Mouse (Mus musculus) embryonic fibroblast, embryonic 13.5 days (primary cell): ENCODE results near the gene Uba1. TPM values are rescaled to one million over a fixed set of nuclear protein-coding genes. Genes with fewer than 3 reads are reported as not detected.

Experiments
- H3K27ac ChIP-seq: 2 replicates; pipeline ENCODE4 v1.5.1; 2012; ENCODE audit warnings: low read length, control low read depth, inconsistent platforms; ENCODE audit not compliant: insufficient read depth
- H3K4me1 ChIP-seq: 2 replicates; pipeline ENCODE4 v1.6.1; 2011; ENCODE audit warnings: low read length; ENCODE audit not compliant: control insufficient read depth, insufficient read depth
- H3K4me3 ChIP-seq: 2 replicates; pipeline ENCODE4 v1.5.1; 2011; ENCODE audit warnings: mild to moderate bottlenecking, control low read depth, low read length; ENCODE audit not compliant: insufficient read depth
- CTCF ChIP-seq: IDR thresholded peaks from 2 replicates; pipeline ENCODE4 v1.5.1; 2011; ENCODE audit warnings: mild to moderate bottlenecking, control low read depth, low read length, moderate library complexity, borderline replicate concordance; ENCODE audit not compliant: insufficient read depth
- POLR2A ChIP-seq: IDR thresholded peaks from 2 replicates; pipeline ENCODE4 v1.6.1; 2011; ENCODE audit warnings: low read depth, mild to moderate bottlenecking, control low read depth, low read length, moderate library complexity
- polyA plus RNA-seq: library from polyadenylated mRNA; stranded (reverse); fragments of >200 nt; gene quantifications from 2 replicates; pipeline ENCODE4 v1.2.4, GENCODE M21; 2011; ENCODE audit warnings: low read depth; ENCODE audit not compliant: missing spikeins, insufficient read length

Gene Uba1
- polyA plus RNA-seq, 1 experiment: 312 TPM

DNA sequence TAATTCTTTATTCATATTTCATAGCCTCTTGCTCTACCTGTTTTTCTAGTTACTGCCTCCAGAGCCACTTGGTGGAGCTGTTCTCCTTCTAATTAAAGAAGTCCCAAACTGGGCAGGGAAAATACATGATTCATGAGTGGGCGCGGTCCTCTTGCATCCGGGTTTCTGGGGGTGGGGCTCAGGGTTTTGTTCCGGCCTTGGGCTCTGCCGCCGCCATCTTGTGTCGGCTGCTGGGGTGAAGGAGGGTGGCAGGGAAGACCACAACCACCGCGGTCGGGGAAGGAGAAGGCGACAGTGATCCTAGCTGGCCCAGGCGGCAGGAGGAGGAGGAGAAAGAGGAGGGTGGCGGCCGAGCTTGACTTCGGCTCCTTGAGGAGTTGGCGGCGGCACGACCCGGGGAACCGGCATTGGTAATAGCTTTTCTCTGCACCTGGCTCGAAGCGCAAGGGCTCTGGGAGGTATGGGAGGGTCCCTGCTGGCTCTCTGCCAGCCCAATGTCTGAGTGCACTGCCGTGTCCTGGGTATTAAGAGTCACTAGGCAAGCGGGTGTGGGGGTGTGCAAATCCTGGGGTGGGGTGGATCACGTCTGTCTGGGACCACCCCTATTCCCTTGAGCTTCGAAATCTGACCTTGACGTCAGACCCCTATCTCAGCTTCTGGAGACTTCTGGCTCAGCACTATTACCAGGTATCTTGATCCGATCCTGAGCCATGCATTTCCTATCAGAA is 4.8 kb downstream of the Uba1 start:
- TF ChIP-seq CTCF (no peak), POLR2A (peak; percentile 84)
- Histone ChIP-seq H3K4me3 (peak overlapping the region; percentile 100), H3K27ac (peak overlapping the region; percentile 73), H3K4me1 (no peaks in the 10 kb centered on the region)

DNA sequence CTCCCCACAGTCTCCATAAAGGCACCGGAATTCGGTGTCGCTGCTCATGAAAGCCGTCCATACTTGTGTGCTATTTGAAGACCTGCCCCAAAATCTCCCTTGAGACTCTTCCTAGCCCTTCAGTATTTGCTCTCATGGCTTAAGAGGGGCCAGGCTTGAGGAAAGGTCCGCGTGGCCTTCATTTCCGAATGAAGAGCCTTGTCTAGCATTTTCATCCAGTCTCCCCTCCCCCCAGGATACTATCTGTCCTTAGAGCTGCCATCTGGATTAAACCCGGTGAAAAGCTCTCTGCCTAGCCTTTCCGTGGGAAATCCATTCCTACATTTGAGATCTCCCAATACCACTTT is 5.3 kb downstream of the Uba1 start:
- Histone ChIP-seq H3K4me1 (no peaks in the 10 kb centered on the region), H3K4me3 (peak overlapping the region; percentile 100), H3K27ac (peak overlapping the region; percentile 73; the same call in 1 of the 2 replicates)
- TF ChIP-seq CTCF (no peak), POLR2A (no peak)

GRCm38 (mm10) chrX:20687519-20688067 is 29.5 kb downstream of the Uba1 start, which contains the start of gene Cdk16:
Gene Cdk16 (plus strand): TSS chrX:20687954.
- Histone ChIP-seq H3K4me1 (no peaks in the 10 kb centered on the region), H3K27ac (peak within 1 kb of the TSS; percentile 98), H3K4me3 (peak within 1 kb of the TSS; percentile 98)
- TF ChIP-seq CTCF (no peak), POLR2A (peak; percentile 55)

GRCm38 (mm10) chrX:20688068-20688547 is 30.0 kb downstream of the Uba1 start:
- H3K27ac ChIP-seq: peak overlapping the region; percentile 98
- no peaks in the 10 kb centered on the region for H3K4me1 ChIP-seq
- TF ChIP-seq CTCF: no peak
- TF ChIP-seq POLR2A: peak; percentile 54
- H3K4me3 ChIP-seq: peak overlapping the region; percentile 98

DNA sequence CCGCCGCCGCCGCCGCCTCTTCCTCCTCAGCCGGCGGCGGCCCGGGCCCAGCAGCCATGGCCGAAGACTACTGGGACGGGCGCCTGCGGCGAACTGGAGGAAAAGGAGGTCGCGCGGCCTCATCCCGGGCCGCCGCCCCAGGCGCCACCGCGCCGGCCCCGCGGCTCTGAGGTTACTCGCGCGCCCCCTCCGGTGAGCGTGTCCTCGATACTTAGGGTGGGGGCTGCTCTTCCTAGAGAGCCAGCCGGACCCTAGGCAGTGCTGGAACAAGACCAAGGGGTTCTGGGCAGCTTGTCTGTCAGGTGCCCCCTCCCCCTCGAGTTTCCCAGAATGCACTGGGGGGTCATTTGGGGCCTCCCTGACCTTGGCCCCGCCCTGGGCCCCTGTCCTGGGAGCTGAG is 30.5 kb downstream of the Uba1 start:
- no peak; the same call in 1 of the 2 replicates for TF ChIP-seq POLR2A
- TF ChIP-seq CTCF: no peak
- Histone ChIP-seq H3K4me3 (peak overlapping the region; percentile 98), H3K27ac (peak overlapping the region; percentile 77; the same call in 1 of the 2 replicates)

GRCm38 (mm10) chrX:20691566-20691965 is 33.4 kb downstream of the Uba1 start:
- Histone ChIP-seq H3K4me1 (no peaks in the 10 kb centered on the region), H3K4me3 (no peak overlapping the region), H3K27ac (no peak overlapping the region)
- TF ChIP-seq POLR2A (no peak), CTCF (no peak)

More for the DNA sequence above, 30.5 kb downstream of the Uba1 start:
- H3K4me1 ChIP-seq: no peaks in the 10 kb centered on the region

DNA sequence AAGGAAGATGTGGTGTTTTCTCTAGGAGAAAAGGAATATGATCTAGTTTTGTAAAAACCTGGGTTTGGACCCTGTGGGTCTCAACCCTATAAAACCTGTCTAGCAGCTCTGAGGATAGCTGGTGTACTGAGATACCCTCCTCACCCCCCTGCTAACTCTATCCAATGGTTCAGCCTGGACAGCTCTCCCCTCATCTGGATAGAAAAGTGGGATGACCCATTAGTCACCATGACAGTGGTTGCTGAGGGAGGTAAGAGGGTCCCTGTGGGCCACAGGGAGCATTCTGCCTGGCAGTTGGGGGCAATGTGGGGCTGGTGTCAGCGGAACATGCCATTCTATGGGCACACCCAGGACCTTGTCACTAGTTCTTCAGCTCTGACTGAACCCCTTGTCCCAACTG is 34.5 kb downstream of the Uba1 start:
- Histone ChIP-seq H3K4me1 (no peaks in the 10 kb centered on the region), H3K4me3 (no peak overlapping the region), H3K27ac (no peak overlapping the region)
- TF ChIP-seq CTCF (no peak), POLR2A (no peak)

GRCm38 (mm10) chrX:20695842-20696241 is 37.7 kb downstream of the Uba1 start:
- no peak overlapping the region for H3K4me3 ChIP-seq
- TF ChIP-seq CTCF (no peak), POLR2A (no peak)

GRCm38 (mm10) chrX:20703741-20704290 is 45.7 kb downstream of the Uba1 start, which contains the start of gene Usp11:
Gene Usp11 (plus strand): TSS chrX:20703906.
- Histone ChIP-seq H3K4me1 (no peaks in the 10 kb centered on the region), H3K27ac (peak within 1 kb of the TSS; percentile 83), H3K4me3 (peak within 1 kb of the TSS; percentile 58)
- TF ChIP-seq POLR2A (peak; percentile 51), CTCF (no peak)

More at GRCm38 (mm10) chrX:20695842-20696241, 37.7 kb downstream of the Uba1 start:
- H3K27ac ChIP-seq: no peak overlapping the region
- no peaks in the 10 kb centered on the region for H3K4me1 ChIP-seq

DNA sequence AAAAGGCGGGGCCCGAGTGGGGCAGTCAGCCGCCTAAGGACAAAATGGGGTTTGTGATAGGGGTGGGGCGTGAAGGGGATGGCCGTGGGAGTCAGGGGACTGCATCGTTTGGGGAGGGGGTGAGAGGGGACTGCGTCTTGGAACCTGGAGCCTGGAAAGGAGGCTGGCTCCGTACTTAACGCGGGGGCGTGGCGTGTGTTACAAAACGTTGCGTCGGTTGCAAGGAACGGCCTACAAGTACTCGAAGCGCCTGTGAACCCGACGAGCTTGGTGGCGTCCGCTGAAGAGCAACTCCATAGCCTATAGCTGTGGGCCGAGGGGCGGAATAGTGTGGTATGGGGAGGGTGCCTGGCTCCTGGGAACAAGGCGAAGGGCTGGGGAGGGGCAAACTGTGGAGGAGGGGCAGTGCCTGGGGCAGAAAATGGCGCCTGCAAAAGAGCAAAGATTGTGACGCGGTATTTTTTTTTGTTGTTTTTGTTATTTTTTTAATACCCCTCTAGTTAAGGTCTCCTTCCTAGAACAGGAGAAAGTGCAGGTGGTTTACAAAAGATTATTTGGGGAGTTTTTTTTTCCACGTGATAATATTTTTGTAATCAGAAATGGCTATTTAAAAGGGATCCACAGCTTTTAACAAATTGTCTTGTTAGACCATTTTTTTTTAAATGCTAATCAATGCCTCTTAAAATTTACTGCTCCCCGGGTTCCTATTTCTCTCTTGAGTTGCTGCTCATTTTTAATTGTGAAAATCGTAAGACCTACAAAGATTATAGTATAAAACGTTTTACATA is 46.4 kb downstream of the Uba1 start:
- peak overlapping the region; percentile 58 for H3K4me3 ChIP-seq
- no peaks in the 10 kb centered on the region for H3K4me1 ChIP-seq
- peak overlapping the region; percentile 83 for H3K27ac ChIP-seq
- no peak for TF ChIP-seq CTCF
- peak; percentile 63; the same call in 1 of the 2 replicates for TF ChIP-seq POLR2A
